Mouse (Mus musculus): ENCODE measurements around the gene Rad1. TPM values are rescaled to one million over a fixed set of nuclear protein-coding genes. Genes with fewer than 3 reads are reported as not detected.

Rad1 gene
- 31.4 and 36.2 TPM in 2 replicates for polyA plus RNA-seq (2015; fragmentation: Nextera tagmentation; extraction: Ambion mirVana)

GRCm38 (mm10) chr15:10485484-10486364 is at the start of gene Rad1, which contains the start of gene Brix1:
TSS of gene Rad1 (plus strand) at chr15:10486018.
TSS of gene Brix1 (minus strand) at chr15:10485947.
- Histone ChIP-seq H3K9ac (peak within 1 kb of the TSS; percentile 93), H3K4me3 (peak within 1 kb of the TSS; percentile 91), H3K4me1 (peaks cover 20% of the 10 kb centered on the region), H3K27me3 (no peaks in the 10 kb centered on the region), H3K4me2 (peak within 1 kb of the TSS; percentile 69), H3K27ac (peak within 1 kb of the TSS; percentile 41; the same call in 1 of the 2 replicates), H3K36me3 (peaks cover 22% of the 10 kb centered on the region), H3K9me3 (no peaks in the 10 kb centered on the region)
- peak; percentile 99 for ATAC-seq (ENCODE audit: borderline replicate concordance, extremely low read depth, low FRiP score, low TSS enrichment)
- WGBS = under 1% methylated on average over 58 of the region's 58 CpGs

- Histone ChIP-seq H3K27ac (no peak overlapping the region), H3K27me3 (no peaks in the 10 kb centered on the region), H3K4me1 (no peaks in the 10 kb centered on the region), H3K9me3 (no peaks in the 10 kb centered on the region), H3K9ac (no peak overlapping the region), H3K4me3 (no peak overlapping the region), H3K4me2 (no peak overlapping the region), H3K36me3 (peaks cover 6% of the 10 kb centered on the region; the same call in 1 of the 2 replicates)
- 87% methylated on average over 1 of the region's 1 CpGs for WGBS
- no peak for ATAC-seq (ENCODE audit: borderline replicate concordance, extremely low read depth, low FRiP score, low TSS enrichment)
Observed at GRCm38 (mm10) chr15:10436893-10437292, 48.9 kb upstream of the Rad1 start.

GRCm38 (mm10) chr15:10439963-10440362 is 45.9 kb upstream of the Rad1 start:
- no peak overlapping the region for H3K4me3 ChIP-seq
- no peaks in the 10 kb centered on the region for H3K4me1 ChIP-seq
- no peak overlapping the region for H3K4me2 ChIP-seq
- no peaks in the 10 kb centered on the region for H3K27me3 ChIP-seq
- no peak overlapping the region for H3K9ac ChIP-seq
- H3K9me3 ChIP-seq = no peaks in the 10 kb centered on the region
- 75% methylated on average over 6 of the region's 6 CpGs for WGBS
- peaks cover 6% of the 10 kb centered on the region; the same call in 1 of the 2 replicates for H3K36me3 ChIP-seq
- H3K27ac ChIP-seq = no peak overlapping the region
- ATAC-seq (ENCODE audit: borderline replicate concordance, extremely low read depth, low FRiP score, low TSS enrichment) = no peak

- no peak overlapping the region for H3K4me2 ChIP-seq
- no peaks in the 10 kb centered on the region for H3K4me1 ChIP-seq
- H3K36me3 ChIP-seq = peaks cover 18% of the 10 kb centered on the region
- H3K27me3 ChIP-seq = no peaks in the 10 kb centered on the region
- no peaks in the 10 kb centered on the region for H3K9me3 ChIP-seq
- no peak overlapping the region for H3K9ac ChIP-seq
- 84% methylated on average over 9 of the region's 9 CpGs for WGBS
- ATAC-seq (ENCODE audit: borderline replicate concordance, extremely low read depth, low FRiP score, low TSS enrichment) = no peak
- H3K27ac ChIP-seq = no peak overlapping the region
- H3K4me3 ChIP-seq = no peak overlapping the region
Observed at GRCm38 (mm10) chr15:10441493-10441892, 44.3 kb upstream of the Rad1 start.

- no peak overlapping the region for H3K4me3 ChIP-seq
- H3K9me3 ChIP-seq = no peaks in the 10 kb centered on the region
- H3K4me2 ChIP-seq = no peak overlapping the region
- peaks cover 22% of the 10 kb centered on the region for H3K36me3 ChIP-seq
- no peaks in the 10 kb centered on the region for H3K4me1 ChIP-seq
- no peaks in the 10 kb centered on the region for H3K27me3 ChIP-seq
- no peak overlapping the region for H3K9ac ChIP-seq
- 90% methylated on average over 1 of the region's 1 CpGs for WGBS
- H3K27ac ChIP-seq = no peak overlapping the region
- ATAC-seq (ENCODE audit: borderline replicate concordance, extremely low read depth, low FRiP score, low TSS enrichment) = no peak
Observed at GRCm38 (mm10) chr15:10442275-10442674, 43.5 kb upstream of the Rad1 start.

GRCm38 (mm10) chr15:10447102-10447501 is 38.7 kb upstream of the Rad1 start:
- Histone ChIP-seq H3K36me3 (peaks cover 37% of the 10 kb centered on the region), H3K27me3 (no peaks in the 10 kb centered on the region), H3K4me1 (no peaks in the 10 kb centered on the region), H3K9ac (no peak overlapping the region), H3K4me2 (no peak overlapping the region), H3K4me3 (no peak overlapping the region), H3K9me3 (no peaks in the 10 kb centered on the region), H3K27ac (no peak overlapping the region)
- 90% methylated on average over 3 of the region's 3 CpGs for WGBS
- no peak for ATAC-seq (ENCODE audit: borderline replicate concordance, extremely low read depth, low FRiP score, low TSS enrichment)

GRCm38 (mm10) chr15:10460986-10461385 is 24.8 kb upstream of the Rad1 start:
- no peak overlapping the region for H3K4me3 ChIP-seq
- peaks cover 45% of the 10 kb centered on the region for H3K36me3 ChIP-seq
- no peak overlapping the region for H3K9ac ChIP-seq
- no peaks in the 10 kb centered on the region for H3K4me1 ChIP-seq
- ATAC-seq (ENCODE audit: borderline replicate concordance, extremely low read depth, low FRiP score, low TSS enrichment) = no peak
- H3K27ac ChIP-seq = no peak overlapping the region
- 59% methylated on average over 12 of the region's 12 CpGs for WGBS
- H3K27me3 ChIP-seq = no peaks in the 10 kb centered on the region
- H3K9me3 ChIP-seq = no peaks in the 10 kb centered on the region
- no peak overlapping the region for H3K4me2 ChIP-seq

- H3K4me3 ChIP-seq = no peak overlapping the region
- no peak overlapping the region for H3K9ac ChIP-seq
- H3K36me3 ChIP-seq = peaks cover 30% of the 10 kb centered on the region
- no peaks in the 10 kb centered on the region for H3K9me3 ChIP-seq
- no peak overlapping the region for H3K27ac ChIP-seq
- WGBS = 77% methylated on average over 5 of the region's 5 CpGs
- 0 out of 2 replicates have a peak, but pooled peaks cover 3% of the 10 kb centered on the region for H3K4me1 ChIP-seq
- no peak for ATAC-seq (ENCODE audit: borderline replicate concordance, extremely low read depth, low FRiP score, low TSS enrichment)
- no peaks in the 10 kb centered on the region for H3K27me3 ChIP-seq
- H3K4me2 ChIP-seq = no peak overlapping the region
Observed at GRCm38 (mm10) chr15:10463555-10463954, 22.3 kb upstream of the Rad1 start.

GRCm38 (mm10) chr15:10464678-10465077 is 21.1 kb upstream of the Rad1 start:
- Histone ChIP-seq H3K27ac (no peak overlapping the region), H3K4me2 (no peak overlapping the region), H3K9me3 (no peaks in the 10 kb centered on the region), H3K36me3 (peaks cover 22% of the 10 kb centered on the region), H3K4me1 (peaks cover 14% of the 10 kb centered on the region; the same call in 1 of the 2 replicates), H3K9ac (no peak overlapping the region), H3K4me3 (no peak overlapping the region), H3K27me3 (no peaks in the 10 kb centered on the region)
- 84% methylated on average over 3 of the region's 3 CpGs for WGBS
- no peak for ATAC-seq (ENCODE audit: borderline replicate concordance, extremely low read depth, low FRiP score, low TSS enrichment)

- H3K4me3 ChIP-seq = no peak overlapping the region
- no peaks in the 10 kb centered on the region for H3K27me3 ChIP-seq
- H3K4me2 ChIP-seq = peak overlapping the region; percentile 89; the same call in 1 of the 2 replicates
- WGBS = 76% methylated on average over 3 of the region's 3 CpGs
- H3K9me3 ChIP-seq = no peaks in the 10 kb centered on the region
- no peak for ATAC-seq (ENCODE audit: borderline replicate concordance, extremely low read depth, low FRiP score, low TSS enrichment)
- H3K4me1 ChIP-seq = peaks cover 18% of the 10 kb centered on the region
- no peak overlapping the region for H3K27ac ChIP-seq
- no peak overlapping the region for H3K9ac ChIP-seq
- no peaks in the 10 kb centered on the region for H3K36me3 ChIP-seq
Observed at GRCm38 (mm10) chr15:10468761-10469160, 17.1 kb upstream of the Rad1 start.

- WGBS = under 1% methylated on average over 39 of the region's 40 CpGs
- H3K4me2 ChIP-seq = peak overlapping the region; percentile 89
- no peak; the same call in 1 of the 2 replicates for ATAC-seq (ENCODE audit: borderline replicate concordance, extremely low read depth, low FRiP score, low TSS enrichment)
Observed at GRCm38 (mm10) chr15:10469641-10470150, 16.1 kb upstream of the Rad1 start.

More at GRCm38 (mm10) chr15:10469641-10470150, 16.1 kb upstream of the Rad1 start:
- H3K4me3 ChIP-seq = peak overlapping the region; percentile 92
- peak overlapping the region; percentile 85 for H3K9ac ChIP-seq
- no peaks in the 10 kb centered on the region for H3K27me3 ChIP-seq
- no peaks in the 10 kb centered on the region for H3K9me3 ChIP-seq
- peaks cover 5% of the 10 kb centered on the region; the same call in 1 of the 2 replicates for H3K36me3 ChIP-seq
- H3K27ac ChIP-seq = peak overlapping the region; percentile 82
- peaks cover 18% of the 10 kb centered on the region for H3K4me1 ChIP-seq
